Mouse (Mus musculus) cerebellum, adult 2 months (tissue): ENCODE results near the gene Mrpl23. TPM values are rescaled to one million over a fixed set of nuclear protein-coding genes. Genes with fewer than 3 reads are reported as not detected.

Source experiments
- DNase-seq, 2 experiments: peaks; one replicate each; pipeline ENCODE4 v3.0.0; 2021
- H3K27ac ChIP-seq: fragments of 200-500 bp; 2 replicates; pipeline ENCODE4 v1.5.1; 2012; ENCODE audit warnings: low read length, control low read depth, inconsistent platforms; ENCODE audit not compliant: insufficient read depth
- H3K27me3 ChIP-seq: fragments of 200-500 bp; 2 replicates; pipeline ENCODE4 v1.6.1; 2012; ENCODE audit warnings: inconsistent platforms, mild to moderate bottlenecking, low read length, moderate library complexity; ENCODE audit not compliant: control insufficient read depth, insufficient read depth
- H3K4me1 ChIP-seq: fragments of 200-500 bp; 2 replicates; pipeline ENCODE4 v1.6.1; 2011; ENCODE audit warnings: low read length; ENCODE audit not compliant: control insufficient read depth, insufficient read depth
- H3K4me3 ChIP-seq: fragments of 200-500 bp; replicated peaks from 2 replicates; pipeline ENCODE3; 2011; ENCODE audit warnings: mild to moderate bottlenecking, low read depth, low read length, control low read depth; ENCODE audit not compliant: insufficient read depth
- CTCF ChIP-seq: fragments of 200-500 bp; IDR thresholded peaks from 2 replicates; pipeline ENCODE4 v1.5.1; 2011; ENCODE audit warnings: low read depth, mild to moderate bottlenecking, control low read depth, low read length, moderate library complexity, borderline replicate concordance; ENCODE audit not compliant: insufficient read depth
- POLR2A ChIP-seq: fragments of 200-500 bp; IDR thresholded peaks from 2 replicates; pipeline ENCODE4 v1.6.1; 2011; ENCODE audit warnings: low read length, control low read depth, borderline replicate concordance; ENCODE audit not compliant: insufficient read depth
- WGBS: fragments of 180-500 bp; shearing (Covaris S2); methylation state at CpG from one replicate; pipeline ENCODE4 v1.1.7; 2018; 5-methylcytosine and 5-hydroxymethylcytosine counted together
- polyA plus RNA-seq: library from polyadenylated mRNA; depleted of rRNA; stranded (reverse); fragments of >200 nt; gene quantifications from 2 replicates; pipeline ENCODE4 v1.2.3, GENCODE M21; 2012

Gene Mrpl23
- polyA plus RNA-seq, 1 experiment = 87.2 TPM

GRCm38 (mm10) chr7:142555366-142556088, 23.0 kb downstream of the Mrpl23 start:
- TF ChIP-seq CTCF (no peak), POLR2A (no peak)
- WGBS = 87% methylated on average over 8 of the region's 8 CpGs
- Histone ChIP-seq H3K27ac (no peak overlapping the region), H3K27me3 (no peaks in the 10 kb centered on the region), H3K4me3 (no peak overlapping the region), H3K4me1 (peaks cover 22% of the 10 kb centered on the region)
- no peak for DNase-seq

GRCm38 (mm10) chr7:142556089-142556476, 23.6 kb downstream of the Mrpl23 start:
- Histone ChIP-seq H3K27ac (no peak overlapping the region), H3K4me3 (no peak overlapping the region), H3K27me3 (no peaks in the 10 kb centered on the region), H3K4me1 (peaks cover 27% of the 10 kb centered on the region)
- WGBS = 95% methylated on average over 2 of the region's 2 CpGs
- TF ChIP-seq CTCF = no peak
- TF ChIP-seq POLR2A = no peak
- no peak for DNase-seq

GRCm38 (mm10) chr7:142557696-142558095, 25.2 kb downstream of the Mrpl23 start:
- H3K27me3 ChIP-seq = no peaks in the 10 kb centered on the region
- peaks cover 41% of the 10 kb centered on the region for H3K4me1 ChIP-seq
- no peak overlapping the region for H3K27ac ChIP-seq
- no peak overlapping the region for H3K4me3 ChIP-seq
- 90% methylated on average over 6 of the region's 6 CpGs for WGBS
- no peak for DNase-seq
- TF ChIP-seq CTCF (no peak), POLR2A (no peak)

GRCm38 (mm10) chr7:142558511-142559146, 26.1 kb downstream of the Mrpl23 start:
- no peak overlapping the region for H3K4me3 ChIP-seq
- DNase-seq = no peak
- no peak for TF ChIP-seq CTCF
- TF ChIP-seq POLR2A = no peak
- WGBS = 97% methylated on average over 9 of the region's 9 CpGs
- no peak overlapping the region for H3K27ac ChIP-seq
- H3K4me1 ChIP-seq = peaks cover 48% of the 10 kb centered on the region
- H3K27me3 ChIP-seq = no peaks in the 10 kb centered on the region

GRCm38 (mm10) chr7:142559651-142560175, 27.2 kb downstream of the Mrpl23 start:
- Histone ChIP-seq H3K27me3 (no peaks in the 10 kb centered on the region), H3K27ac (0 out of 2 replicates have a peak overlapping the region, but pooled peaks have one; percentile 19), H3K4me3 (no peak overlapping the region), H3K4me1 (peaks cover 48% of the 10 kb centered on the region)
- no peak for TF ChIP-seq POLR2A
- TF ChIP-seq CTCF = no peak
- DNase-seq = no peak
- 87% methylated on average over 5 of the region's 5 CpGs for WGBS

GRCm38 (mm10) chr7:142560942-142561855, 28.7 kb downstream of the Mrpl23 start:
- DNase-seq = no peak
- no peak overlapping the region for H3K4me3 ChIP-seq
- H3K27ac ChIP-seq = peak overlapping the region; percentile 69
- no peaks in the 10 kb centered on the region for H3K27me3 ChIP-seq
- WGBS = 36% methylated on average over 18 of the region's 18 CpGs
- H3K4me1 ChIP-seq = peaks cover 55% of the 10 kb centered on the region
- TF ChIP-seq POLR2A = no peak
- no peak for TF ChIP-seq CTCF

GRCm38 (mm10) chr7:142561856-142562404, 29.4 kb downstream of the Mrpl23 start:
- DNase-seq = peak; percentile 95 to 97
- TF ChIP-seq POLR2A (0 out of 2 replicates have a peak, but pooled peaks have one; percentile 5), CTCF (no peak)
- WGBS = 12% methylated on average over 4 of the region's 4 CpGs
- no peaks in the 10 kb centered on the region for H3K27me3 ChIP-seq
- H3K4me3 ChIP-seq = no peak overlapping the region
- H3K27ac ChIP-seq = peak overlapping the region; percentile 83
- peaks cover 55% of the 10 kb centered on the region for H3K4me1 ChIP-seq

GRCm38 (mm10) chr7:142563168-142563567, 30.7 kb downstream of the Mrpl23 start:
- Histone ChIP-seq H3K27ac (peak overlapping the region; percentile 83), H3K4me3 (no peak overlapping the region), H3K4me1 (peaks cover 55% of the 10 kb centered on the region), H3K27me3 (no peaks in the 10 kb centered on the region)
- WGBS = 41% methylated on average over 6 of the region's 6 CpGs
- TF ChIP-seq CTCF (no peak), POLR2A (no peak)
- peak; percentile 46 to 51 for DNase-seq
